Mouse (Mus musculus): ENCODE results near the gene Enpp5.

DNA sequence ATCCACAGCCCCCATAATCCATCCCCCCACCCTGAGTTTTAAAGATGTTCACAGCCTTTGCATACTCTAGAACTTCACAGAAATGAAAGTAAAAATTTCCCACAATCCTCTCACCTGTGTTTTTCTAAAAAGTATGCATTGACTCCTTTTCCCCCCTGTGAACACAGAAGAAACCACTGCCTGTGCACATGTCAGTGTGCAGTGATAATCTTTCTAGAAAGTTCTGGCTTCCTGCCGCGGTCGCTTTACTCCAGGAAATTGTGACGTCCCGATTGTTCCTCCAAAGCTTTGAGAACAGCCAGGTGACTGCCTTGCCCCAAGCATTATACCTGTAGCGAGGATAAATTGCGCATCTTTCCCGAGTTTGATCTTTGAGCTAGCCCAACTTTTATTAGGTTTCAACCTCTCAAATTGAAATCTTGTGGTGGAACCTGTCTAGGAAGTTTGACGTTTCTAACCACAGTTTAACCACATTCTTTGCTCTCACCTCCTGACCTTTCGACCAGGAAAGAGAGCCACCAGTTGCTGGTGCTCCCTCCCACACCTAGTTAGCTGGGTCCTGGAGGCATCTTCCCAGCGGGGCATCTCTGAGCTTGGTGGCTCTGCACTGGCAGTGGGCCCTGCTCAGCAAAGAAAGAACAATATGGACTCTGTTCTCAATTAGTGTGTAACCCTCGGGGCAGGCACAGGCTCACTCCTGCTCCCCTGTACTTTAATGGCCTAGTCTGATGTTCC lies 42.9 kb downstream of the Enpp5 start:
- TF ChIP-seq CTCF (conservative IDR thresholded peaks at IDR 0.05; ENCODE audit: low read length) (no peak), NANOG (IDR thresholded peaks at IDR 0.05; ENCODE audit: borderline replicate concordance, low read length) (no peak)
